Mouse (Mus musculus): ENCODE measurements at regions not wholly inside any gene's neighbourhood (a gene's known extent, or its start where the extent isn't known, plus 50 kb on each side); places are given as distances from the start of the nearest gene placed in this dataset.

DNA sequence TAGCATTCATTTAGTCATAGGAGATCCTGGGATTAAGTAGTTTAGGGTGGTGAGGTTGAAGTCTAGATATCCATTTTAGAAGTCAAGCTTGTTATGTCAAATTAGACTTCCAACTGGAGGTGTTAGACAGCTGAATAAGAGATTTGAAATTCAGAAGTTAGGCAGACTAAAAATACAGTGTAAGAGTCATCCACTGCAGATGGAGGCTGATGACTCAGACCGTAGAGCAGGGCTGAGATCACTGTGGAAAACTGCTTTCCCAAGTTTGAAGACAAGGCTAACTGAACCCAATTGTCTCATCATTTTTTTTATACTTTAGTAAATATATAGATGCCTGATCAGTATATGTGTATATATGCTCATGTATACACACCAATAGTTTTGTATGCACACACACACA, 738.8 kb upstream of the Nrsn1 start:
- WGBS: 91% methylated on average over 1 of the region's 1 CpGs
- H3K36me3 ChIP-seq: no peaks in the 10 kb centered on the region

DNA sequence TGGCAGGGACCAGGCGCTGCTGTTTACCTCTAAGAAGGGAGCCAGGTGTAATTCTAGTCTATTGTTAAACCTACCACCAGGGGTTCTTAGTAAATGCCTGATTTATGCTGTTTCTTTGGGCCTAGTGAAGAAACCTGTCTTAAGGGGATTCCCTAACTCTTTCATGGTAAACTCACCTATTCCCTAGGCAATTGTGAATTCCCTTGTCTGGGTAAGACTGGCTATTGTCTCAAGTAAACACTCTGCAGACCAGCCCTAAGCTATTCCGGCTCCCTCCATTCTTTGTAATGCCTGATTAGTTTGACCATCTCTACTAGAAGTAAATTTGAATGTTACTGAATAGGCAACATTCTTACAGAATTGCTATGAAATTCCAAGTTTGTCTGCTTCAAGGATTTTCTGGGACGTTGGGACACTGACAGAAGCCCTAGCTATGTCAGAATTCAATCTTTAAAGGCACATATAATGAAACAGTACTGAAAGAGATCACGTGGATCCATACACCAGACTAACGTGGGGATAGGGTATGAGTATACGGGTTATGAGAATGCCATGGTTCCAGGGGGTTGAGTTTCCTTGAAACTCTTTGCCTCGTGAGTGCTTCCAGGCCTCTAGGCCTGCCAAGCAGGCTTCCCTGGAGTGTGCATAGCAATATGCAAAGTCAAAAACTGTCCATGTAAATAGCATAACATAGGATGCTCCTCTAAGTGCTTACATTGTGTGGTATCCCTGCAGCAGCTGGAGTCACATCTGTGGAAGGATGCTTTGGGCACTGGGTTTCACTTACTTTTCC, 734.7 kb upstream of the Nrsn1 start:
- no peaks in the 10 kb centered on the region for H3K27me3 ChIP-seq
- no peak overlapping the region for H3K4me2 ChIP-seq
- H3K27ac ChIP-seq (replicated peaks): no peak overlapping the region
- H3K9me3 ChIP-seq: no peaks in the 10 kb centered on the region
- WGBS: 86% methylated on average over 7 of the region's 7 CpGs
- no peak overlapping the region for H3K4me3 ChIP-seq
- no peak overlapping the region for H3K9ac ChIP-seq
- no peak for ATAC-seq (ENCODE audit: low read depth)
- no peaks in the 10 kb centered on the region for H3K36me3 ChIP-seq
- no peaks in the 10 kb centered on the region for H3K4me1 ChIP-seq (replicated peaks)

More for the DNA sequence above, 738.8 kb upstream of the Nrsn1 start:
- Histone ChIP-seq H3K9me3 (no peaks in the 10 kb centered on the region), H3K4me3 (no peak overlapping the region), H3K27me3 (no peaks in the 10 kb centered on the region), H3K4me2 (no peak overlapping the region), H3K27ac (replicated peaks) (no peak overlapping the region), H3K9ac (no peak overlapping the region), H3K4me1 (replicated peaks) (no peaks in the 10 kb centered on the region)
- no peak for ATAC-seq (ENCODE audit: low read depth)

DNA sequence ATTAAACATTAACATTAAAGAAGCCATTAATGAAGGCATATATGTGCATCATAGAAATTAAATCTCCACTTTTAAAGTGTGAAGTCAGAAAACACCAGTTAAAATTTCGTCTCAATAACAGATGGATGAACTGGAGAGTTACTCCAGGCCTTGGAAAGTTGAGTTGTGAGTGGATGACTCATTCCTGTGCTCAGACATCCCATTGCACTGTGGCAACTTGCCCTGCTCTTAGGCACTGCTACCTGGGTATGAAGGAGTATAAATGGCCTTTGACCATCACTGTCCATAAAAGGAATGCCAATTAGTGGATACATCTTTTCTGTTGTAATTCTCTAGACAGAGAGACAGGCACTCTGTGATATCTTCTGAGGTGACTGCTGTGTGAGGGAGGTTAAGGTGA, 723.2 kb upstream of the Nrsn1 start:
- Histone ChIP-seq H3K9me3 (0 out of 2 replicates have a peak, but pooled peaks cover 4% of the 10 kb centered on the region), H3K27ac (replicated peaks) (no peak overlapping the region), H3K4me2 (no peak overlapping the region), H3K27me3 (no peaks in the 10 kb centered on the region), H3K4me1 (replicated peaks) (no peaks in the 10 kb centered on the region), H3K4me3 (no peak overlapping the region), H3K9ac (no peak overlapping the region), H3K36me3 (no peaks in the 10 kb centered on the region)
- ATAC-seq (ENCODE audit: low read depth): no peak
- 62% methylated on average over 1 of the region's 1 CpGs for WGBS

DNA sequence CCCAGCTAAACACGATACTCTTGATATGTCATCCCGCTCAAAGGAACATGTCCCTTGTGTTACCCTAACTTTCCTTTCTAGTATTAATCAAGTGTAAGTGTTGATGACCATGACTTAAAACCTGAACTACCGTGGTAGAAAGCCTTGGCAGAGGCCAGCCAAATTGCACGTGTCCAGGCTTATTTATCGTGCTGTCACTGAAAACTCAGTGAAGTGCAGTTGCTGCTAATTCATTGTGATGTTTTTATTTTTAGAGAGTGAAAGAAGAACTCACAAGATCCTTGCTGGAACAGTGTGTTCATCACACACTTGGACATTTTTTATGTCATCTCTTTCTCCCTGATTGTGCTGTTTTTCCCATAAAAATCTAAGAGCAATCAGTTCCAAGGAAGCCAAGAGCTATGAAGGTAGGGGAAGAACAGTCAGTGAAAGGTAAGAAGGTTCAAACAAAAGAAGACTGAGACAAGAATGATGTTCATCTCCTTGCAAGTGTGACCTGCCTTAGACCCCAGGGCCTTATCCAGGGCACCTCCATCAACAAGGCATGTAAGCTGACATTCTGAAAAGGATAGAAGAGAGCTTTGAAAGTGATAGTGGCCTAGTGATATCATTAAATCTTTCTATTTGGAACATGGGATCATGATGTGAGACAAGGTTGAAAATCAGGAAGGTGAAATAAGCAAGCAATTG, 718.9 kb upstream of the Nrsn1 start:
- Histone ChIP-seq H3K36me3 (no peaks in the 10 kb centered on the region), H3K9ac (no peak overlapping the region), H3K27me3 (no peaks in the 10 kb centered on the region), H3K27ac (replicated peaks) (no peak overlapping the region), H3K4me1 (replicated peaks) (no peaks in the 10 kb centered on the region), H3K4me3 (no peak overlapping the region), H3K4me2 (no peak overlapping the region), H3K9me3 (no peaks in the 10 kb centered on the region)
- WGBS: 83% methylated on average over 5 of the region's 5 CpGs
- no peak for ATAC-seq (ENCODE audit: low read depth)

DNA sequence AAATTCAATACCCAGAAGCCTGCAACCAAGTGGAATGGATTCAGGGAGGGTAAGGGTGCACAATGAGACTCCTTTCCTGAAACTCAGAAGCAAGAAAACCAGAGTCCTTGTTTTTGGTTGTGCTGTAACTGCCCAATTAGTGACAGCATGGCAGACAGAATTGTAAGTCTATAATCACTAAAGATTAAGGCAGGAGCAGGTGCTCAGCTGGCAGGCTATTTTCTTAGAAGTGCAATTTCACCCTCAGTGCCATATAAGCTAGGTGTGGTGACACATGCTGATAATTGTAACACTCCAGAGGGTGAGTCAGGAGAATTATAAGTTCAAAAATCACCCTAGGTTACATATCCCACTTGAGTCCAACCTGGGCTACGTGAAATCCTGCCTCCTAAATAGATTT, 714.2 kb upstream of the Nrsn1 start:
- Histone ChIP-seq H3K4me2 (no peak overlapping the region), H3K36me3 (no peaks in the 10 kb centered on the region), H3K27me3 (no peaks in the 10 kb centered on the region), H3K9ac (no peak overlapping the region), H3K4me3 (no peak overlapping the region), H3K4me1 (replicated peaks) (no peaks in the 10 kb centered on the region), H3K27ac (replicated peaks) (no peak overlapping the region), H3K9me3 (no peaks in the 10 kb centered on the region)
- ATAC-seq (ENCODE audit: low read depth): no peak
- 94% methylated on average over 1 of the region's 1 CpGs for WGBS

DNA sequence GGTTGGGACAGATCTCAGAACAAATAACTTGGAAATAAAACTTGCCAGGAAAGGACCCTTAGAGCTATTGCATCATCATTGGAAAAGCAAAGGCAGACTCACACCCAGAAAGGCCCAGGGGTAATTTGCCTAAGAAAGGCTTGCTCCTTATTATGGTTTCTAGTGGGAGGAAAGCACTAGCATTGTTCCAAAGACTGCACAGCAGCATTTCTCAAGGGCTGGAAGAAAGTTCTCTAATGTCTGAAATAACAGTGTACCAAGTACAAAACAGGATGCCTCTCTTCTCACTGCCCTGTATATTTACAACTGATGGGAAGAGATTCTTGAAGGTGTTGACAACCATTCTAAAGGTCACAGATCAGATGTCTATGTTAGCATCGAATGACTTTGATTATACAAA, 713.4 kb upstream of the Nrsn1 start:
- H3K4me2 ChIP-seq: no peak overlapping the region
- H3K27ac ChIP-seq (replicated peaks): no peak overlapping the region
- H3K9ac ChIP-seq: no peak overlapping the region
- H3K36me3 ChIP-seq: no peaks in the 10 kb centered on the region
- H3K4me3 ChIP-seq: no peak overlapping the region
- ATAC-seq (ENCODE audit: low read depth): no peak
- WGBS: 88% methylated on average over 1 of the region's 1 CpGs
- H3K27me3 ChIP-seq: no peaks in the 10 kb centered on the region
- H3K4me1 ChIP-seq (replicated peaks): no peaks in the 10 kb centered on the region
- H3K9me3 ChIP-seq: no peaks in the 10 kb centered on the region

DNA sequence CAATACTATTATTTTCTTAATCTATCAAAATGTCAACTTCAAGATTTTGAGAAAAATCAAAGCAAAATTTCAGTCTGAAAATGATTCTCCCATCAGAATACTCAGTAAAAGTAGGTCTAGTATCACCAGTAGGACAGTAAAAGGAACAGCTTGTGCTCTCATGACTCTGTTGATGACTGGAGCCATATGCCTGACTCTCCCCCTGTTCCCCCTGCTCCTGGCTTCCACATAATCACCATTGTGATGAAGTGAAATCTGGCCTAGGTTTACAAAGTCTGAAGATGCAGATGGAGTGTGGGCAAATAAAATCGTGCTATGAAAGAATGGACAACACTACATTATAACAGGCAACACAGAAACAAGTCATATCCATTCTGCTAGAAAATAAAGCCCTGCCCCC, 708.3 kb upstream of the Nrsn1 start:
- Histone ChIP-seq H3K4me3 (no peak overlapping the region), H3K9ac (no peak overlapping the region), H3K27me3 (no peaks in the 10 kb centered on the region), H3K4me2 (no peak overlapping the region), H3K36me3 (no peaks in the 10 kb centered on the region), H3K27ac (replicated peaks) (no peak overlapping the region), H3K4me1 (replicated peaks) (no peaks in the 10 kb centered on the region), H3K9me3 (no peaks in the 10 kb centered on the region)
- ATAC-seq (ENCODE audit: low read depth): no peak
- WGBS: 74% methylated on average over 1 of the region's 1 CpGs

DNA sequence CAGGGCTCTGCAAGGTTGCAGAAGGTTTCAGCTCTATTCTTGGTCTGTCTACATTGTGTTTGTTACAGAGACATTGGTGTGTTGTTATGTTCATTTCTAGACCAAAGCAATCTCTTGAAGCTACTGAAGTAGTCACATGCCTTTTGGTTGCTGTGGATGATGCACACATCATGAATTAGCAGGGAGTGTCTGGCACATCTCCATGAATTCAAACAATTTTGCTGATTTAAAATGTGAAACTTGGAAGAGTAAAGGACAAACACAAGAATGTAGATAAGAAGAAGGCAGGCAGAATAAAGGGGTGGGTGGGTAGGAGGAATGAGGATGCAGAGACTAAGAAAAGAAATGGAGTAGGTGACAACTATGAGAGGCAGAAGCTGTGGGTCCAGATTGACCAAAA, 688.3 kb upstream of the Nrsn1 start:
- no peaks in the 10 kb centered on the region for H3K4me1 ChIP-seq (replicated peaks)
- no peak for ATAC-seq (ENCODE audit: low read depth)
- no peak overlapping the region for H3K27ac ChIP-seq (replicated peaks)
- H3K36me3 ChIP-seq: no peaks in the 10 kb centered on the region
- H3K27me3 ChIP-seq: no peaks in the 10 kb centered on the region
- no peak overlapping the region for H3K4me3 ChIP-seq
- H3K4me2 ChIP-seq: no peak overlapping the region
- H3K9me3 ChIP-seq: no peaks in the 10 kb centered on the region
- no peak overlapping the region for H3K9ac ChIP-seq

DNA sequence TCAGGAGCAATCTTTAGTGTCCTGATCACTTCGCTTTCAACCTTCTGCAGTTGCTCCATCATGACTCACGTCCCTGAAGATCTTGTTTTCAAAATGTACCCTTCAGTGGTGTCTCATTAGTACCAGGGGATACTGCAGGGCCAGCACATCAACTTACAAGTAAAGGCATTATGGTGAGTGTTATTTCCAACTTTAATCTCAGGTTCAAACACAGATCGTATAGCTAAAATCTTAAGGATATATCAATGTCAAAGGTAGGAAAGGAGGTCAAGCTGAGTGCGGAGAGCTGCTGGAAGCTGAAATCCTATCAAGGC, 687.8 kb upstream of the Nrsn1 start:
- Histone ChIP-seq H3K9ac (no peak overlapping the region), H3K36me3 (no peaks in the 10 kb centered on the region), H3K4me3 (no peak overlapping the region), H3K27me3 (no peaks in the 10 kb centered on the region), H3K27ac (replicated peaks) (no peak overlapping the region), H3K4me1 (replicated peaks) (no peaks in the 10 kb centered on the region), H3K4me2 (no peak overlapping the region), H3K9me3 (no peaks in the 10 kb centered on the region)
- 89% methylated on average over 4 of the region's 4 CpGs for WGBS
- no peak for ATAC-seq (ENCODE audit: low read depth)

DNA sequence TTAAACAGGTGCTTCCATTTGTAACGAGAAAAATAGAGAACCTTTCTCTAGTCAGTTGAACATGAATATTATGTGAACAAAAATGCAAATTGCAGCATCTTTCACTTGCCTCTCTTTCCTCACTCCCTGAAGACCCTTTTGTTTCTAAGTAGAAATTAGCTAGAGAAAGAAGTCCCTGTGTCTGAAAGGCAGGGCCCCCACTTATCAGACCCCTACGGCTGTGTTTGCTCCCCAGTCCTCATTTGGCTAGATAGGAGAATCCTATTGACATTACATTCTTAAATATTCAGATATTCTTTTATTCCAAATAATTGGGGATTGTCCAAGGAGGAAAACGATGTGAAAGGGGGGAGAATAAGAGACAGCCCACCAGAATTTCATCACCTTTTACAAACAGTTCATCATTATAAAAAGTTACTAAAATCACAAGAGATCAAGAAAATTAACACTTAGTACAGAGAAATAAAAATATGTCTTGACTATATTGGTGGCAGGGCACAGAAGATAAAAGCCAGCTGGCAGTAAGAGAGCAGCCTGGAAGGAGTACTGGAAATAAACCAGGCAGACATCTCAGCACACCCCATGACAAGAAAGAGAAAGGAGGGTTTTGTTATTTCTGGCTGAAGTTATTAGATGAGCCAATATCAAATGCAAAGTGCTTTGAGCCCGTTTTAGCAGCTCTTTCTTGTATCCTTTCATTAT, 687.3 kb upstream of the Nrsn1 start:
- Histone ChIP-seq H3K4me3 (no peak overlapping the region), H3K4me2 (no peak overlapping the region), H3K4me1 (replicated peaks) (no peaks in the 10 kb centered on the region), H3K9ac (no peak overlapping the region), H3K36me3 (no peaks in the 10 kb centered on the region), H3K9me3 (no peaks in the 10 kb centered on the region), H3K27me3 (no peaks in the 10 kb centered on the region), H3K27ac (replicated peaks) (no peak overlapping the region)
- ATAC-seq (ENCODE audit: low read depth): no peak
- 70% methylated on average over 4 of the region's 4 CpGs for WGBS

DNA sequence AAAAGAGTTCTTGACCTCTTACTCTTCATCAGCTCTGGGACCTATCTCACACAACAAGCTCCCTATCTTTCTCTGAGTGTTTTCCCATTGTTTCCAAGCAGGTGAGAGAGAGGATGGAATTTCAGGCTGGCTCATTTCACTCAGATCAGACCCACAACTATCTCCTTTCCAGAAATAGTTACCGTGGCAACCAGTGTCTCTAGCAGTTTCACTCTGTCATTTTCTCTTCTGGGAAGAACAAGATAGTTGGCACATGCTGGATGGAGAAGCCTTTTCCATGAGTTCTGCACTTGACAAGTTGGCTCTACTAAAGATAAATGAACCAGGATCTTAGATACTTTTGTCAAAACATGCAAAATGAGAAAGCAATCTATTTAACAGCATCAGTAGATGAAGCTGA, 667.3 kb upstream of the Nrsn1 start:
- Histone ChIP-seq H3K4me2 (no peak overlapping the region), H3K27me3 (no peaks in the 10 kb centered on the region), H3K4me3 (no peak overlapping the region), H3K4me1 (replicated peaks) (peaks cover 14% of the 10 kb centered on the region), H3K9me3 (no peaks in the 10 kb centered on the region), H3K36me3 (no peaks in the 10 kb centered on the region), H3K9ac (no peak overlapping the region), H3K27ac (replicated peaks) (no peak overlapping the region)
- ATAC-seq (ENCODE audit: low read depth): no peak
- WGBS: 92% methylated on average over 1 of the region's 1 CpGs

DNA sequence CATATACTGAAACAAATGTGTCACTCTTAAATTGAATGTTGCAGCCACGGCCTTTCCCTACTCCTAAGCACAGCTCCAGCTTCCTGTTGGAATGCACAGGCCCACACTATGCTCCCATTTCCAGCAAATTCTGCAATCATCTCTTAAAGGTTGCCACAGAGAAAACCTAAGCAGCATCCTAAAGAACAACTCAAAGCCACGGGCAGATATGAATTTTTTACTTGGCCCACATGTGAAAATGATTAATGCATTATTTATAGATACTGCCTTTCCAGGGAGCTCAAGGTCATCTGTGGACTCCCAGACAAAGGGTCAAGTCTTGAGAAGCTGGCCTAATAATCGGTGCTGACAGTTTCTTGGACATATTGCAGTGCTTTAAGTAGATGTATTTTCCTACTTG, 663.5 kb upstream of the Nrsn1 start:
- no peak overlapping the region for H3K4me3 ChIP-seq
- no peak overlapping the region for H3K9ac ChIP-seq
- H3K4me1 ChIP-seq (replicated peaks): peaks cover 22% of the 10 kb centered on the region
- no peaks in the 10 kb centered on the region for H3K9me3 ChIP-seq
- no peak overlapping the region for H3K4me2 ChIP-seq
- H3K36me3 ChIP-seq: no peaks in the 10 kb centered on the region
- no peaks in the 10 kb centered on the region for H3K27me3 ChIP-seq
- H3K27ac ChIP-seq (replicated peaks): peak overlapping the region; percentile 57
- 39% methylated on average over 3 of the region's 3 CpGs for WGBS
- no peak for ATAC-seq (ENCODE audit: low read depth)

Data from neural tube, embryonic 13.5 days (tissue).